Mouse (Mus musculus) embryo, embryonic 10 days (tissue): ENCODE measurements around the gene Ppp1r36.
A peak's percentile ranks its signal among the peaks of the same experiment; 100 is the strongest.
"Not testable (repeated sequence)": the region's sequence is repeated elsewhere in the genome, so short reads cannot be mapped to it uniquely, and the experiment has no call there.

Experiments
- DNase-seq: peaks from one replicate; pipeline ENCODE4 v3.0.0-alpha.2; 2015; ENCODE audit warnings: low spot score

Gene Ppp1r36

GRCm38 (mm10) chr12:76448127-76448526 lies 30.8 kb downstream of the Ppp1r36 start:
- DNase-seq: no peak

- peak; percentile 67 for DNase-seq
These were observed 34.9 kb downstream of the Ppp1r36 start for GRCm38 (mm10) chr12:76452203-76452602.

GRCm38 (mm10) chr12:76458445-76458844 lies 41.1 kb downstream of the Ppp1r36 start:
- DNase-seq: not testable (repeated sequence)

GRCm38 (mm10) chr12:76459032-76459431 lies 41.7 kb downstream of the Ppp1r36 start:
- DNase-seq: peak; percentile 35

GRCm38 (mm10) chr12:76463391-76463790 lies 46.1 kb downstream of the Ppp1r36 start:
- no peak for DNase-seq

- no peak for DNase-seq
These were observed 47.4 kb downstream of the Ppp1r36 start for GRCm38 (mm10) chr12:76464651-76465252.

GRCm38 (mm10) chr12:76466651-76467050 lies 49.3 kb downstream of the Ppp1r36 start:
- DNase-seq: no peak

GRCm38 (mm10) chr12:76467256-76467655 lies 49.9 kb downstream of the Ppp1r36 start:
- DNase-seq: no peak

- peak; percentile 79 for DNase-seq
These were observed 54.7 kb downstream of the Ppp1r36 start for GRCm38 (mm10) chr12:76472046-76472445.

GRCm38 (mm10) chr12:76473562-76474245 lies 56.4 kb downstream of the Ppp1r36 start:
- no peak for DNase-seq

- DNase-seq: no peak
These were observed 56.9 kb downstream of the Ppp1r36 start for GRCm38 (mm10) chr12:76474246-76474583.

- no peak for DNase-seq
These were observed 57.5 kb downstream of the Ppp1r36 start for GRCm38 (mm10) chr12:76474802-76475201.

- DNase-seq: no peak
These were observed 58.8 kb downstream of the Ppp1r36 start for GRCm38 (mm10) chr12:76476146-76476545.

- no peak for DNase-seq
These were observed 61.1 kb downstream of the Ppp1r36 start for GRCm38 (mm10) chr12:76478309-76479023.

- DNase-seq: no peak
These were observed 61.8 kb downstream of the Ppp1r36 start for GRCm38 (mm10) chr12:76479174-76479573.

GRCm38 (mm10) chr12:76479836-76480495 lies 62.6 kb downstream of the Ppp1r36 start:
- no peak for DNase-seq

- DNase-seq: no peak
These were observed 65.1 kb downstream of the Ppp1r36 start for GRCm38 (mm10) chr12:76482446-76482845.

- no peak for DNase-seq
These were observed 65.6 kb downstream of the Ppp1r36 start for GRCm38 (mm10) chr12:76482948-76483347.

GRCm38 (mm10) chr12:76484881-76485280 lies 67.5 kb downstream of the Ppp1r36 start:
- DNase-seq: no peak

GRCm38 (mm10) chr12:76485381-76485780 lies 68.0 kb downstream of the Ppp1r36 start:
- DNase-seq: no peak

- DNase-seq: no peak
These were observed 69.6 kb downstream of the Ppp1r36 start for GRCm38 (mm10) chr12:76486943-76487342.
